Mouse (Mus musculus): ENCODE data around the gene Mrtfa.

DNA sequence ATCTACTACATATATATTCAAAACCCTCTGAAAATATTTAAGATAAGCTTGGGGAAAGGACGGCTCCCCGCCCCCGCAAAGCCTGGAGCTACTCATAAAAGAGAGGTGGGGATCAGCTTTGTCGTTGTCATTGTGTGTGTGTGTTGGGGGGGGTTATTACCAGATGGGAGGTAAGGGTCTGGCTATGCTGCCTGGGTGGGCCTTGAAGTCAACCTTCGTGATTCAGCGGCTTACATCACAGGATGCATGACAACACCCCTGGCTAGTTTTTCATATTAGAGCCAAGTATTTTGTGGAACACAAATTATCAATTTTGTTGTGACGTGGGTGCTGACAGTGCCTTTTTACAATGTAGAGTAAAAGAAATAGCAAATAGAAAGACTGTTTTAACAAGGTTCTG, 69.6 kb downstream of the Mrtfa start:
- no peak for TF ChIP-seq CTCF (IDR thresholded peaks at IDR 0.05; ENCODE audit: low read depth, low read length)
- TF ChIP-seq POLR2A (IDR thresholded peaks at IDR 0.05; ENCODE audit: borderline replicate concordance, low read depth, low read length) = no peak
